Mouse (Mus musculus) cerebellum, adult 9-11 months (tissue): ENCODE data around the gene Ndrg2.
"Not testable (repeated sequence)": the region's sequence is repeated elsewhere in the genome, so short reads cannot be mapped to it uniquely, and the experiment has no call there.

Experiments
- DNase-seq: peaks from one replicate; pipeline ENCODE4 v3.0.0; 2022

Gene Ndrg2

DNA sequence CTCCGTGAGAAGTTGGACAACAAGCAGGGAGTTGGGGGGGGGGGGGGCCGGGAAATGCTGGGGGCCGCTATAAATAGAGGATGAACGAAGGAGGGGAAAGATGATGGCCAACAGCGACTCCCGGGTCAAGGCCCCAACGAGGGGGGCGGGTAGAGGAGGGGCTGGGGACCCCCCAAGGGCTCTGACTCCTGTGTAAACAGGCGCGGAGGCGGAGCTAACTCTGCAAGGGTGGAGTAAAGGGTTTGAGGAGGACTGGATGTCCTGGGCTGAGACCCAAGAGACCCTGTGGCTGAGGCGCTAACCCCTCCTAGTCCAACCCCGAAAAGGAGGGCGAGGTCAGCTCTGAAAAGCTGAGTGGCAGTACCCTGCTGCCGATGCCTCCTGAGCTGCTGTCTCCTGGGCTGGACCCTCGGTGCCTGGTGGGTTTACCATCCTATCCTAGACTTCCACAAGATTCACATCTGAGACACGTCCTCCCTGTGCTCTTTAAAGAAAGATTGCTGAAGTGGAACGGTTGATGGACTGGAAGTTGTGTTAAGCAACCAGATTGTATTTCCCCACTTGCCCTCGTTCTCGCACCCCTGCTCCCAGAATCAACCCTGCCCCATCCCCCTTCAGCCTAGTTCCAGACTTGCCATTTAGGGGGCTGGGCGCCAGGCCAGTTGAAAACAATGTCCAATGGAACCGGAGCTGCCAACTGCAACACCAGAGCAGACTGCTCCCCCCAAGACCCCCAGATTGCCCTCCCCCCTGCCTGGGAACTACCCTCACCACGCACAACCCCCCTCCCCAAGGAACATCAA lies at the start of gene Ndrg2:
Ndrg2 (minus strand) TSS at position 199 of the 803 bp plus-strand sequence.
- peak; percentile 78 for DNase-seq

DNA sequence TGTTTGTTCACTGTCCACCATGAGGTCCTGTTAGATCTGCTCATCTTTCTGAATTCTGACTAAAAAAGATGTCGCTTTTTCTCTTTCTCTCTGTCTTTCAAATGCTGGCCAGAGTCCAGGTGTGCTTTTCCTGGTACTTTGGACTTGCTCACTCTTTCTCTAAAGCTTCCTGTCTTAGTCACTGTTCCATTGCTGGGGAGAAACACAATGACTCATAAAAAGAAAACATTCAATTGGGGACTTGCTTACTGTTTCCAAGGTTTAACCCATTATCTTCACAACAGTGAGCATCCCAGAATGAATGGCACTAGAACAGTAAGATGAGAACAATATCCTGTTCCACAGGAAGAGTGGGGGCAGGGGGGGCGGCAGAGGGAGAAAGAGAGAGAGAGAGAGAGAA lies 46.4 kb upstream of the Ndrg2 start:
- DNase-seq: no peak

DNA sequence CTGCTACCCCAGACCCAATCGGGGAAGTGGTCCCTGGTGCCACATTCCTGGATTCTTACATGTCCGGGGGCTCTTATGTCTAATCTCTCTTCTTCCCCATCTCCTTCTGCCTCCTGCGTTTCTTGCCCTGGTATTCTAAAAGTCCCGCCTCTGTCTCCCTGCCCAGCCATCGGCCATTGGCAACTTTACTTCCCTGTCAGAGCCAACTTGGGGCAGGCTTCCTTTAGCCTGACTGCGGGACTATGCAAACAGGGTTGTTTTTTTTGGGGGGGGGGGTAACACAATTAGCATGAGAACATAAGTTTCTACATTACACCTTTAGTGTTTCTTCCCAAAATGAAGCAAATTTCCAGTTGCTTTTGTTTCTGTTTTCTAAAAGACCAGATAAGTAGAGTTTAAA lies 29.4 kb upstream of the Ndrg2 start:
- no peak for DNase-seq

DNA sequence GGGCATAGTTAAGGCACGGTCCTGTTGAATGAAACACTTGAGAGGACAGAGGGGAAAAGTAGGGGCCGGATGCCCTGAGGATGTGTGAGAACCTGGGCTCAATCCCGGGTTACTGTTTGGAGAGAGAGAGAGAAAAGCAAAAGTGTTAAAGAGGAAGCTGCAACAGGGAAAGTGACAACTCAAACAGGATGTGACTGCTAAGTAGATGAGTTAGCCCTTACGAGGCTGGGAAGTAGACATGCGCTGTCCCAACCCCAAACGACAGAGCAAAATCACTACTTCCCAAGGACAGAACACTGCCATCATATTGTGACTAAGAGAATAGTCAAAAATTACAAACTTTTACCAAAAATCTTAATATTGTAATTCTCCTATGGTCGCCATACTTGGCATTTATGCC lies 28.3 kb upstream of the Ndrg2 start:
- DNase-seq: no peak

DNA sequence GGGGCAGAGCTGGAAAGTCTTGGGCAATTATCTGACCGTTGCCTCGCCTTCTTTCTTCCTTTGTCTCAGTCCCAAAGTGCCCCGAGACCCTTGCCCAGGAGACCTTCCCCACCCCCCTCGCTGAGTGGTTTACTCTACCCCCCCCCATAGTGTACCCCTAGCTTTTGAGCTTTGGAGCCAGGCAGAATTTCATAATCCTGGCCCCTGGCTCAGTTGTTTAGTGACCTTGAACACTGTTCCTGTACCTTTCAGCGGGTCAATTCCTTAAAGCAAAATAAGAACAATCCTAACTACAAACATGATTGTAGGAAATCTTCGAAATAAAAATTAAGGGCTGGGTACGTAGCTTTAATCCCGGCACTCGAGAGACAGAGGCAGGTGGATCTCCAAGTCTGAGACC lies 27.6 kb upstream of the Ndrg2 start:
- no peak for DNase-seq

DNA sequence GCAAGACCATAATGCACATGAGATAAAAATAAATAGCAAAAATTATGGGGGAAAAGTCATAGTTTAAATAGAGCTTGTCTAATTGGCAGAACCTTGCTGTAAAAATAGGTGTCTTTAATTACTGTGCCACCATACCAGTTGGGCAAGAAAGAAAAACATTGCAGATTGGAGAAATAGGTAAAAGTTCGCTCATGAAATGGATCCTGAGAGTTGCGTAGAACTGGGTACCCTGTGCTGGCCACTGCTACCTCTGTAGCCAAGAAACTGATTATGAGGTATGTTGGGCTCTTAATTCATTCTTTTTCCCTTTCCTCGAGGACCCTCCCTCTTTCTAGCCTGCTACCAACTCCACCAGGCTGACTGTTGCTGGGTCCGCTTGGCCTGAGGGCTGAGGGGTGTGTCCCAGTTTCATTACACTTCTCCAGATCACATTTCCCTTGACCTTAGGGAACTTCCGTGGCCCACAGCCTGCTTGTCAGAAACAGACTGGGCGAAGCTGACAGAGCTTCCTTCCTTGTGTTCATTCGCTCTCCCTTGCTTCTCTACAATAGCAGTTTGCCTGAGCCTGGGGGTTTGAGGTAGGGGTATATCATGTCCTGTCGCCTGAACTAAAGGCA lies 27.1 kb upstream of the Ndrg2 start:
- DNase-seq: no peak

DNA sequence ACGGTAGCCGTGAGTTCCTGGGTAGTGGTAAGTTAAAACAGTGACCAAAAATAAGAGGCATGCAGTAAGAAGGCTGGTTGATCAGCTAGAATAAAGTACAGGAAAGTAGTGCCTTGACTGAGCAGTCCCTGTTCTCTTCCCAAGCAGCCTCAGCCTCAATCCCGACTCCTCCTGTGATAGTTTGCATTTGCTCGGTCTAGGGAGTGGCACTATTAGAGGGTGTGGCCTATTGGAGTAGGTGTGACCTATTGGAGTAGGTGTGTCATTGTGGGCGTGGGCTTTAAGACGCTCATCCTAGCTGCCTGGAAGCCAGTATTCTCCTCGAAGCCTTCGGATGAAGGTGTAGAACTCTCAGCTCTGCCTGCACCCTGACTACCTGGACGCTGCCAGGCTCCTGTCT lies 25.0 kb upstream of the Ndrg2 start:
- DNase-seq: no peak

DNA sequence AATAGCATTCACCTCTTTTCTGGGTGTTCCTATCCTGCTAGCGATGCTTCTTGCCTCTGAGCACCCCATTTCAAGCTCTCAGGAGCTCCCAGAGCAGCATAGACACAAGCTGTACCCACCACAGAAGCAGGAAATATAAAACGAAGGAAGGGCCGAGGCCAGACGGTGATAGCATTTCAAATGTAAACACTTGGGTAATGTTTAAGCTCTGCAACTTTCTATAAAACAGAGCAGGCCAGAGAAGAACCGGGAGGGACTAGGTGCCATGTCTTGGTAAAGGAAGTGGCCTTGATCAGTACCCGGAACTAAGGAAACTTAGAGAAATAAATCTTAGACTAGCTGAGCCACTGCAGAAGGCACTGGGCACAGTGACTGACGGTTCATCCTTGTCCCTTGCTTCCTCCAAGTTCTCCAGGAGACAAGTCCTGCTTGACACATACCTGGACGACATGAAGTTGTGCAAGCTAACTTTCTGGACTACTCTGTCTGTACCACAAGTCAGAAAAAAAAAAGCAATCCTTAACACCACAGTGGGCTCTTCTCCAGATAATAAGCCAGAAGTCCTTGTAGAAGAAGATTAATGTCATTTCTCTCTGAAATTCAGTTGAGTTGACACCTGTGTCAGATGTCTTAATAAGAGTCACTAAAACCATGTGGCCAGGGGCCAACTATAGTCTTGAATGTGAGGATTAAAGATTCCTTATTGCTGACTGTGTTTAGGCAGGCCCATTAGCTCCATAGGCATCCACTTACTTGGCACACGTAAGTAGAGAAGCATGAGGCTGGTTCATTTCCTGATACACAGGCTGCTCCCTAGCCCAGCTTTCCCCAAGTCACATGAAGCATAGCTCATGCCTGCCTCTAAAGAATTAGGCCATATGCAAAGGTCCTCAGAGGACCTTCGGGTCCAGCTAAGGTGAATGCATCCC lies 18.4 kb upstream of the Ndrg2 start:
- no peak for DNase-seq

DNA sequence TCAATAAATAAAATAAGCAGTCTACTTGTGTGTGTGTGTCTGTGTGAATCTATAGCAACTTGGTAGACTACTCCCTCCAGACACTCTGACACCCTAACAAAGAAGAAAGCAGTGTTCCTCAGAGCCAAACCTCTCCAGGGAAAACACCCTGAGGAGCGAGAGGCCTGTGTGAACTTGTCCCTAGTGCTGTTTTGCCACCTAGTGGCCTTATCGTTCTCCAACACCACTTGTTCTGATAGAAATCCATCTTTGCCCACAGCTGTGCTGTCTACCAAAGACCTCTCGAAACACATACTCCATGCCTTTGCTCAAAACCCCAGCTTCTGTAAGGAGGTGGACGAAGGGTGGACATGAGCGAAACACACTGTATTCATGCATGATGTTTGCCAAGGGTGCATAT lies 16.9 kb upstream of the Ndrg2 start:
- DNase-seq: peak; percentile 37

DNA sequence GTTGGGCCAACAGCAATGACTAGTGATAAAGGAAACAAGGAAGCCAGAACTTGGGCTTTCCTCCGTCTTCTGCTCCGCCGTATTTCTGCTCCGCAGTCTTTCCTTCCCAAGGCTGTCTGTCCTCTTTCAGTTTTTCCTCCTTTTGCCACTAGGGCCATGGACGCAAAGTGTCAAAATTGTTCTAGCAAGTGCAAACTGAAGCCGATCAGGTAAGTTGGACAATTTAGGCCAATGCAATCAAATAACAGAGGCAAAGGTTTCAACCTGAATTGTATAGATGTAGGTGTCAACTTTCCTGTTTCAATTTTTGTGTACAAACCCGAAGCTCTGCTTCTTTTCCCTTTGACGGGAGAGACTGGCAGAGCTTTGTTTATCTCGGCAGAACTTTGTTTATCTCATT lies 16.0 kb upstream of the Ndrg2 start:
- DNase-seq: no peak

DNA sequence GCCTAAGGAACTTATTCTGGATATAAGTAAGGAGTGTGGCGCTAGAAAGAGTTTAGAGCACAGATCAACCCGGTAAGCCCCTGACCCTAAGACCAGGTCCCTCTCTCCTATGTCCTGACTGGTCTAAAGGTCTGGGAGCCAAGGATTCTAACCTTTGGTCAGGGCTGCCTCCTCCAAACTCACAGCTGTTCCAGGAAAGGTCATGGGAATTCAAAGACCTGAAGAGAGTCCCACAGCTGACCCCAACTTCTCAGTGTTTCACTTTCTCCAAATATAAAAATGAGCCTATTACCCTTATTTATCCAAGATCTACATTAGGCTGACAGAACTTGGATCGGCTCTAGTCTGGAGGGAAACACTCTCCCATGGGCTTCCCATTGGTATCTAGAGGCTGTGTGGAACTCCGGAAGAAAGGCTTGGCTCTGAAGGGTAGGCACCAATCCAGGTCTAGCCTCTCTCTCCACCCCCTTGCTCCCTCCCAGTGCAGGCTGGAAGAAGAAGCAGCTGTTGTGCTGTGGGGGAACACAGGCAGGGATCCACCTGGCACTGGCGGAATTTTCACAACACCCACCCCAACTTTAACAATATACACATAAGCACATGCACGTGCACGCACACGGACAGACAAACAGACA lies 15.5 kb upstream of the Ndrg2 start:
- peak; percentile 28 for DNase-seq

DNA sequence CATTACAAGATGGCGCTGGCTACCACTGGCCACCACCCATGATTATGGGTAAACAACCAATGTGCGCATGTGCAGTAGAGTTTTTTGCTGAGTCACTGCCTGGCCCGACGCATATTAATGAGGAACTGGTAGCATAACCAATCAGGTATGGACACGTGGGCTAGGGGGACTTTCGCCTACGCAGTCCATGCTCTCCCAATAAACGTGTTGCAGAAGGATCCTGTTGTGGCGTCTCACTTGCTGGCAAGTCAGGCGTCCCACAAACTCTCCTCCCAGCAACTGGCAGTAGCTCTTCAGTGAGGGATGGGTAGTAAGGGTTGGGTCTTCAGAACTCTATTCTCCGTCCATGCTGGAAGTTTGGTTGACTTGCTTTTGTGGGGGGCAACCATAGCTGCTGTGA lies 13.0 kb upstream of the Ndrg2 start:
- not testable (repeated sequence) for DNase-seq

DNA sequence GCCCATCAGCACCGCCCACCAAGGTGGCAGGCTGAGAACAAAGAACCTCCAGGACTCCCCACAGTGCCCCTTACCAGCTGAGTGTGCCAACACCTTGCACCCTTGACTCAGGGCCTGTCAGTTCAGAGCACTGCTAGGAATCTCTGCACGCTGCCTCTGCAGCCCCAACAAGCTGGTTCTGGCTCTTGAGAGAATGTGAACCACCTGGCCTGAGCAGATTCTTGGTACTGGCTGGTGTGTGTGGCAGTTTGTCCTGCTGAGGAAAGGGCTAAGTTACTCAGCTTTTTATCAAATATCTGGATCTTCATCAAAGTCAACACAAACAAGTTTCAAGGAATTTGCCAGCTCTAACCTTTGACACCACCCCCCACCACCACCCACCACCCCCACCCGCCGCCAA lies 9.5 kb upstream of the Ndrg2 start:
- no peak for DNase-seq

DNA sequence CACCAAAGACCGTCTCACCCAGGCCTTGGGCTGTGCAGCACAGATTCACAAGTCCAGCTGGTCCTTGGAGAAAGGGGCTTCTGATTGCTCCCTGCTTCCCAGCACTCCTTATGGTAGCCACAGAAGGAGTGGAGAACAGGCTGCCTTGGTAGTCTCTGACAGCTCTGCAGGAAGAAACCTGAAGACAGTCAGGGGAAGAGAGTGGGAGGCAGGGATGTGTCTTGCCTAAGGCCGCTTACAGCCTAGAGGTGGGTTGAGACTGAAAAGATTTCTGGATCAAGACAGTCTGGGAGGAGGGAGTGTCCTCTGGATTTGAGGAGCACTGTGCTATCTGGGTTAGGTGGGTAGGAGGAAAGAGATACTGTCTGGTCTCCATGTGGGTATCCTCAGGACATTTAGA lies 9.0 kb upstream of the Ndrg2 start:
- DNase-seq: no peak

DNA sequence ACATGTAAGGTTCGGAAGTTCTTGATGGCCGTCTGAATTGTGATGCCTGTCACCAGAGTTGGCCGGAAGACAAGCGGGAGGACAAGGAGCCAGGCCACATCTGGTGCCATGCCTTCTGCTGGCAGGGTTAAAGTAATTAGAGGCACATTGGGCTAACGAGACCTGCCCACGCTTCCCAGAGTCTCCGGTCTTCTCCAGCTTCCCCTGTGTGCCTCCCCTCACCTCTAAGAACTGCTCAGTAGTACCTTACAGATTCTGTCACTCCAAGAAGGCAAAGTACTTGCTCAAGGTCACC lies 8.6 kb upstream of the Ndrg2 start, which contains the start of gene Rnase13:
Rnase13 (minus strand) TSS at position 203 of the 295 bp plus-strand sequence.
- no peak for DNase-seq

DNA sequence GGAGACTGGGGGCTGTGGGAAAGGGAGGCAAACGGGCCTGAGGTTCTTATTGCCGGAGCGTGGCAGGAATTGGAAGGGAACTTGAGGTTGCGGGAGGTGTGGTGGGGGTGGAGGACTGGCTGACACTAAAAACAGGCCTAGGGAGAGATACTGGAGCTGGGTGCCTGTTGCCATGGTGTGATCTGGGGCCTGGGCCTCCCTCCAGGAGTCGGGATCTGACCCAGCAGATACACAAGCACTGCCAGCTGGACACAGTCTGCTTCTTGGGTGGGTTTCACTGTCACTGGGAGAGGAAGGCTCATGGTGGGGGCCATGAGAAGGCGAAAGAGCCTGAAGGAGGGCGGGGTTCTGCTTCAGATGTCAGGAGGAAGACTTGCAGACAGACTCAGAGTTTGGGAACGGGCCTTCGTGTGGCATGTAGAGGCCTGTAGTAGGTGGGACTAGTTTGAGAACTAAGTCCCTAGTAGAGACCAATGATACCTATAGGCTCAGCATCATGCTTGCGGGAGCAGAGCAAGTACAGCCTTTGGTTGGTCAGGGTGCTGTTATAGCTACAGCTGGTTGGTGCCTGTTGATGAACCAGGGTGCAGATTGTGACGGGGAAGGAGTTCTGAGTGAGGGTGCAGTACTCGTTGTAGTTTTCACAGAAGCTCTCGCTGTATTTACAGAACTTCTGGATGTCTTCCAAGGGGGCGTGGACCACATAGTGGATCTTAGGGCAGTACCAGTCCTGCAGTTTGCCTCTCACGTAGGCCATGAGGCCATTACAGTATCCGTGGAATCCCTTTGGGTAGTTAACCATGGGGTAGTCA lies 8.0 kb upstream of the Ndrg2 start:
- peak; percentile 53 for DNase-seq

DNA sequence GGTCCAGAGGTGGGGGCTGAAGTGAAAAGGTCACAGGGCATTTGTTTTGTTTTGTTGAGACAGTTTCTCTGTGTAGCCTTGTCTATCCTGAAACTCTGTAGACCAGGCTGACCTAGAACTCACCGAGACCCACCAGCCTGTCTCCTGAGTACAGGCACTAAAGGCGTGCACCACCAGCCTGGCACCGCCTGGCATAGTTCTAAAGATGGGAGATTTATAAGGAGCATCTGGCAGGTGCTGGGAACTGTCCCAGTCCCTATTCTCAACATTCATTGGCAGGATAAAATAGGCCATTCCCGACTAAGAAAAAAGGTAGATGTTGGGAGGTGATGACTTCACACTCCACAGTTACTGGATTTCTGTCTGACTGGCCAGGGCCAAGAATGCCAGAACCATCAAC lies 5.0 kb upstream of the Ndrg2 start:
- no peak for DNase-seq

DNA sequence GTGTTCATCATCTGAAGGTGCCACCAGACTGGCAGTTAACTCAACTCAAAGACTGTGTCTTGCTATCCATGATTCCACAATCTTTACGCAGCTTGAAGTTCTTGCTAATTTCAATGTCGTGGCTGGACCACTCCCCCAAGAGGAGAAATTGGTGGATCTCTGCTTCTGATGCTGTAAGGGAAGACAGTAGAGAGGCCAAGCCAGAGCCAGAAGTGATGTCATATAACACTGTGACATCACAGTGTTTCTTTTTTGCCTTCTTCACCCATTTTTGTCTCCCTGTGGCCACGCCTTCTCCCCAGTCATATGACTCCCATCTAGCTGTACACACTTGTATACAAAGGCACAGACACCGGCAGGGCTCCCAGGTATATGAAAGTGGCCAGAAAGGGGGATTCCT lies 4.2 kb upstream of the Ndrg2 start, which contains the start of gene Tppp2:
Tppp2 (plus strand) TSS at position 301 of the 400 bp plus-strand sequence.
- DNase-seq: no peak

DNA sequence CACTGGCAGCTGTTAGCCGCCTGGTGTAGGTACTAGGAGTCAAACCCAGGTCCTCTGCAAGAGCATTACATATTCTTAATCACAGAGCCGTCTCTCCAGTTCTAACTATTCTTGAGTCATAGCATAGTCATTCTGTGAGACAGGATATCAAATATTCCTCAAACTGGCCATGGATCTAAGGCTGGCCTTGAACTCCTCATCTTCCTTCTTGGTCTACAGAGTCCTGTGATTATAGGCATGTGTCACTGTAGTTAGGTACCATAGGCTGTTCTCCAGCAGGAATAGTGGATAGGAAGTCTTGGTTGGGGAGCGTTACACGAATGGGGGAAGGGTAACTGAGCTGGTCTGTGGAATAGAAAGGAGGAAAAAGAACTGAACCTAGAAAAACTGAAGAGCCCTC lies 2.6 kb upstream of the Ndrg2 start:
- DNase-seq: no peak

DNA sequence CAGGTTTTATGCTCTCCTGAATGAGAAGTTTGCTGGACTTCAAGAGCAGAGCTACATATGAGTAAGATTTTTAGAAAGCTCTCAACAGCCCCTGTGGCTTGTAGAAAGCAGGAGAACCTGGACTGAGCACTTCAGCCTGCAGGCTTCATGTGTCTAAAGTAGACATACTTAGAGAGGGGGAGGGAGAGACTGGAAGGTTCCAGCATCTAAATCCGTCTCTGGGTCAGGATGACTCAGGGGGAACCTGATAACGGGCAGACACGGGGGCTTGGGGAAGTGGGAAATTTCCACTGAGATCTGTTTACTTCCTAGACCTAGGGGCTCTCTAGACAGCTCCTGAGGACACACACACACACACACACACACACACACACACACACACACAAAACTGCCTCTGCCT lies 1.1 kb upstream of the Ndrg2 start:
- no peak for DNase-seq

DNA sequence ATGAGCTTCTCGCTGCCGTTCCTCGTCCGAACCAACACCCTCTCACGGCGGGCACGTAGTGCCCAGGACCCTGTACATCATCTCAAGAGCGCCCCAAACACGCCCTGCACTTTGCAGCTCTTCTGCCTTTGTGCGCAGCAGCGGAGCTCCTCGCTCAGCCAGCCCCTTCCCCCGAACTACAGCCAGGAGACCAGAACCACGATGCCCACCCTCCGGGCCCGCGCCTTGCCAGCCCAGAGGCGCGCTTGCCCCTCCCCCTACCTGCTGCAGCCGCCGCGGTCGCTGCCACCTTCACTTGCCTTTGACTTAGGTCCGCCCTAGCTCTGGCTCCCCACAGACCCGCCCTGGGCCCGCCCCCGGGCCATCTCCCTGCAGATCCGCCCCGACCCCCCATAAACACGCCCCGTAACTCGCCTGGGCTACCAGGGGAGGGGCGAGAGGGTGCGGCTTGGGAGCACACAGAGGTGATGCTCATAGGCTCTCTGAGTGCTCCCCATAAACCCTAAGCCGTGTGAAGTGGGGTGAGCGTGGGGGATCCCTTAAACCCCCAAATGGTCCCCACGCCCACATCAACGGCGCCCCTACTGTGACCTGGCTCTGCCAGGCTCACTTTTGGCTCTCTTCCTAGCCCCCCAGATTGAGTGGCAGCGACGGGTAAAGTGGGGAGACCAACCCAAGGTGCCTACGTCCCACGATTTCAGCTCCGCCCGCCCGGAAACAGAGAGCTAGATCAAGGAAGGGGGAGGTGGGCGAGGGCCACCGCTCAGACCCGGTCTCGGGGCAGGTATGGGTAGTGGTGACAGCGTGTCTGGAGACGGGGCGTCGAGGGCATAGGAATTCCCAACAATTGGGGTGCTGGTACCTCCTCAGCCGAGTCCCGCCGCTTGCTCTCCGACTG lies 647 bp downstream of the Ndrg2 start:
- DNase-seq: peak; percentile 82
